Mouse (Mus musculus): ENCODE results near the gene Pomgnt1. TPM values are rescaled to one million over a fixed set of nuclear protein-coding genes. Genes with fewer than 3 reads are reported as not detected.

The Pomgnt1 gene
- polyA plus RNA-seq, 3 experiments from 2014 or later = 7.5 to 11.5 (median 7.7) TPM

- ATAC-seq = no peak
Observed at GRCm38 (mm10) chr4:116174466-116175116, 51.0 kb downstream of the Pomgnt1 start.

DNA sequence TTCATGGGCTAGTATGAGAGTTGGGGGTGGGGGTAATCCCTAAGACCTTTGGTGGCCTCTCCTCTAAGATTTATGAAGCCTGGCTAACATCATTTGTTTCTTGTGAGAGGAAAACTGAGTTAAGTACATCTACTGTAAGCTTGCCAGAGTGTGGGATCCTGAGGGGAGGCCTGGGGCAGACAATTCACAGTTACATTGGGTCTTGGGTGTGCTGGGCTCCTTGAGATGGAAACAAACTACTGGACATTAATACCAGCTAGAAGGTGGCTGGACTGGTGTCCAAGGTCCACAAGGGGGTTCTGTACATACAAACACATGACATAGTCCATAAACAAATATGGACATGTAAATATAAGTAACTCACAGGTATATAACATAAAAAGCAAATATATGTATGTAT, 51.5 kb downstream of the Pomgnt1 start:
- no peak for ATAC-seq

DNA sequence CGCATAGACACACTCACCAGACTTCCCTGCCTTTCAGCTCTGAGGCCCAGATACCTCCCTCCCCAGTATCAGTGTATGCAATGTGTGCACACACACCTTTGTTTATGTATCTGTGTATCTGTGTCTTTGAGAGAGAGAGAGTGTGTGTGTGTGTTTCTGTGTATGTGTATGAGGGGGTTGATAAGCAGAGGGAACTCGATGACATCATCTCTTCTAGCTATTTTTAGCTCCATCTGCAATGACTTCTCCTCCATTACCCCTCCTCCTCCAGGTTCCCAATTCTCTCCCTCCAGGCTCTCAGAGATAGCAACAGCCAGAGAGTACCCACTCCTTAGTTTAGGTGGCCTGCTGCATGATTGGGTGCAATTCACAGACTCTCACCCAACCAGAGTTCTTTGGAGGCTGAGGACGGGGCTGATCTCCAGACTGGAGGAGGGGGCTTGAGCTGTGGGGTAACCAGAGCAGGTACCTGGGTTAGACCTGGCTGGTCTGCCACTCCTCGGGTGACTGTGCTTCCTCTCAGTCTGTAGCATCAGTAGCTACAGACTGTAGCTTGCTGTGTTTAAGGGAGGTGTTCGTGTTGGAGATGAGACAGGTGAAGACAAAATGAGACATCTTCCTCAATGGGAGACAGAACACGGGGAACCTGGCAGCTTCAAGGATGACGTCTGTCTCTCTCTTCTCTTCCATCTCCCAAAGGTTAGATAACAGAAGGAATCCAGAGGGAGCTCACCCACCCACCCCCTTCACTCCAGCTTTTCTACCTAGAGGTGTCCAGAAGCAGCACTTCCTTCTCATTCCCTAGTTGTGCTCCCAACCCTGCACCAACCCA, 52.3 kb downstream of the Pomgnt1 start:
- no peak for ATAC-seq

- no peak for ATAC-seq
Observed at GRCm38 (mm10) chr4:116176543-116176988, 52.9 kb downstream of the Pomgnt1 start.

DNA sequence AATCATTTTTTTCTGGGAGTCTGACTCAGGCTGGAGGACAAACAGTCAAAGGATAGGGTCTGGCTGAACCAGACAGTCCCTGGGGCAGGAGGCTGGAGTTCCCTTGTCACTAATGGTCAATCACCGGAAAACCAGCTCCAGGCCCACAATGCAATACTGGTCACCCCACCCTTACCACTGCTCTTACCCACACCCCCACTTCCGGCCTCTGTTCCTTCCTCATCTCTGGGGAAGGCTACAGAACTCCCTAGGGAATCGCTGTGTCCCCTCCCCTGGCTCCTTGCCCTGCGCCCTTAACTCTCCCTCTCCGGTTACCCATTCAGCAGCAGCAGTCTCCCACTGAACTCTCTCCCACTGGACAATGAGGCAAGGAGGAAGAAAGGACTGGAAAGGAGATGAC, 53.5 kb downstream of the Pomgnt1 start:
- no peak for ATAC-seq

DNA sequence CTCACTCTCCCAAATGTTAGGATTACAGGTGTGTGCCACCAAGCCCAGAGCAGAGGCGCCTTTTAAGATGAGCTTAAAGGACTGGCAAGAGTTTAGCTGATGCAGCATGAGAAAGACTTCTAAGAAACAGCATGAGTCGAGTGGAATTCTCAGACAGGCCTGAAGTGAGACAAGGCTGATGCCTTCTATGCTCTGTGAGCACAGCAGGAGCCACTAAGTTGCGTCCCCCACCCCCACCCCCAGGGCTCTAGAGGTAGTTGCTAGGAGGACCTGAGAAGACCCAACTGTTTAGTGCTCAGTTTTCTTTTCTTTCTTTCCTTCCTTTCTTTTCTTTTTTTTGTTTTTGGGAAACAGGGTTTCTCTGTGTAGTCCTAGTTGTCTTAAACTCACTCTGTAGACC, 58.4 kb downstream of the Pomgnt1 start:
- ATAC-seq = no peak

- ATAC-seq = no peak
Observed at GRCm38 (mm10) chr4:116182745-116183144, 59.1 kb downstream of the Pomgnt1 start.

GRCm38 (mm10) chr4:116185083-116185482, 61.4 kb downstream of the Pomgnt1 start:
- no peak for ATAC-seq

- ATAC-seq = no peak
Observed at GRCm38 (mm10) chr4:116192286-116192835, 68.7 kb downstream of the Pomgnt1 start.

- no peak for ATAC-seq
Observed at GRCm38 (mm10) chr4:116193583-116194383, 70.1 kb downstream of the Pomgnt1 start.

- ATAC-seq = no peak
Observed at GRCm38 (mm10) chr4:116198422-116198821, 74.8 kb downstream of the Pomgnt1 start.

DNA sequence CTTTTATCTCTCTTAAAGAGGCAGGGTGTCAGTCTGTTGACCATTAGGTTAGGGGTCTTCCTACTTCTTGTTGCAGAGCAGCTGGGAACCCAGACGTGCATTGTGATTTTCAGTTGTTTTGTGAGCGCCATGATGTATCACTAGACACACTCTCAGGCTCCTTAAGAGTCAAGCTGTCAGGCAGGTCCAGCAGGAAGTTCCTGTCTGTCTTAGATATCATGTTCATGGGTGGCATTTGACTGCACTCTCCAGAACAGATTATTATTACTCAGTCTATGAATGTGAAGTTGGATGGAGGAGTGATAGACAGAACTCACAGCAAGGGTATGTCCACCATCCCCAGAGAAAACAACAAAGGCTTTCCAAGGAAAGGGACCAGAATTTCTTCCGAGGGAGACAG, 80.8 kb downstream of the Pomgnt1 start:
- ATAC-seq = no peak

- no peak for ATAC-seq
Observed at GRCm38 (mm10) chr4:116206531-116206930, 82.9 kb downstream of the Pomgnt1 start.

GRCm38 (mm10) chr4:116208891-116209290, 85.3 kb downstream of the Pomgnt1 start:
- ATAC-seq = no peak

Other genes with a start within 250 kb of the Pomgnt1 start
- gene Kncn, start 239.4 kb upstream of the Pomgnt1 start, polyA plus RNA-seq (2017; shearing (Covaris generic)) = not detected
- gene 6430628N08Rik, start 233.2 kb upstream of the Pomgnt1 start, polyA plus RNA-seq (2017; shearing (Covaris generic)) = not detected
- not detected for gene Dmbx1, start 183.9 kb upstream of the Pomgnt1 start, polyA plus RNA-seq (2017; shearing (Covaris generic))
- 10 to 100 TPM; 29.0 to 64.8 (median 60.3) TPM for gene Faah, start 105.9 kb upstream of the Pomgnt1 start, polyA plus RNA-seq (2017; shearing (Covaris generic))
- gene Nsun4, start 70.0 kb upstream of the Pomgnt1 start, polyA plus RNA-seq (2017; shearing (Covaris generic)) = 10 to 100 TPM; 21.2 to 33.3 (median 29.9) TPM
- 100 to 1,000 TPM; 803 to 910 (median 862) TPM for gene Uqcrh, start 48.8 kb upstream of the Pomgnt1 start, polyA plus RNA-seq (2017; shearing (Covaris generic))
- 10 to 100 TPM; 16.5 to 19.0 (median 18.0) TPM for gene Lrrc41, start 48.6 kb upstream of the Pomgnt1 start, polyA plus RNA-seq (2017; shearing (Covaris generic))
- gene Rad54l, start 150 bp upstream of the Pomgnt1 start, polyA plus RNA-seq (2017; shearing (Covaris generic)) = 10 to 100 TPM in 1 of 3 experiments, 1 to 10 TPM in 2; 4.6 to 23.5 (median 5.7) TPM
- gene Lurap1, start 27.5 kb downstream of the Pomgnt1 start, polyA plus RNA-seq (2017; shearing (Covaris generic)) = under 1 TPM; 0.43 to 0.75 (median 0.63) TPM
- not detected for gene Tspan1, start 43.8 kb downstream of the Pomgnt1 start, polyA plus RNA-seq (2017; shearing (Covaris generic))
- gene 1700042G07Rik, start 49.5 kb downstream of the Pomgnt1 start, polyA plus RNA-seq (2017; shearing (Covaris generic)) = not detected
- not detected for gene Gm49337, start 49.5 kb downstream of the Pomgnt1 start, polyA plus RNA-seq (2017; shearing (Covaris generic))
- gene Pik3r3, start 97.8 kb downstream of the Pomgnt1 start, polyA plus RNA-seq (2017; shearing (Covaris generic)) = 1 to 10 TPM; 1.2 to 3.4 (median 2.3) TPM

Measured in inflammation-experienced regulatory T-cells, adult 6 months (primary cell).